Mouse (Mus musculus): ENCODE results near the gene Tbc1d20.
"Not testable (repeated sequence)": the region's sequence is repeated elsewhere in the genome, so short reads cannot be mapped to it uniquely, and the experiment has no call there.

Tbc1d20 gene

GRCm38 (mm10) chr2:152327980-152328379 lies 34.4 kb downstream of the Tbc1d20 start:
- DNase-seq, result no peak

- DNase-seq, result no peak
Observed at GRCm38 (mm10) chr2:152330858-152331423, 37.3 kb downstream of the Tbc1d20 start.

DNA sequence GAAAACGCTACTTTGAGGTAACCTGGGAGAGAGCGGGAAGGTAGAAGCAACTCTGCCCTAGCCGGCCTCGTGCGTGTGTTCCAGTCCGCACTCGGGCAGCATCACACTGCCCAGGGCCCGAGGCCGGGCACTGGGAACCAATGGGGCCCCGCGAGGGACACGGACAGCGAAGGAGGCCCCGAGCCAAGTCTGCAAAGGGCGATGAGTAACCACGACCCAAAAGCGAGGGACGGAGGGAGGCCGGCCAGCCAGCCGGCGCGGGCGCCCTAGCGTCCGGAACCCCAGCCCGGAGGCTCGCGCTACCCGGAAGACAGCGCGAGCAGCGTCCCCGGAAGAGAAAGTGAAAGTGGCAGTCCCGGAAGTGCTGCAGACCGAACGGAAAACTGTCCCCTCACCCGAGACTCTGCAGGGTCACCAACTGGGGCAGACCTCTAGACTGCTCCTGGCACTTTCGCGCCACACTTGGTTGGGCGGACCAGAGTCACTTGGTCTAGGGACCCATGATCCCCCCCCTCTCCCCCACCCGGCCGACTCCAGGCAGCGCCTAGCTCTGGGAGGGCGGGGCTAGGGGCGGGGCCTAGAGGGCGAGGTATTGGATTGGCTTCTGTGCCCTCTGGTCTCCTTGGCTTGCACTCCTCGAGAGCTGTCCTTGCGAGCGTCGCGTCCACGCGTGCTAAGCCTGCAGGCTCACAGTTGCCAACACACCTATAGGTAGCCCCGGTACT lies 38.6 kb downstream of the Tbc1d20 start, which contains the start of gene Rbck1:
TSS of gene Rbck1 (minus strand) at position 553 of the 725 bp plus-strand sequence.
- peak; percentile 75 to 86 for DNase-seq

- DNase-seq, result no peak
Observed at GRCm38 (mm10) chr2:152333345-152334006, 39.8 kb downstream of the Tbc1d20 start.

- DNase-seq, result no peak
Observed at GRCm38 (mm10) chr2:152335289-152335820, 41.7 kb downstream of the Tbc1d20 start.

DNA sequence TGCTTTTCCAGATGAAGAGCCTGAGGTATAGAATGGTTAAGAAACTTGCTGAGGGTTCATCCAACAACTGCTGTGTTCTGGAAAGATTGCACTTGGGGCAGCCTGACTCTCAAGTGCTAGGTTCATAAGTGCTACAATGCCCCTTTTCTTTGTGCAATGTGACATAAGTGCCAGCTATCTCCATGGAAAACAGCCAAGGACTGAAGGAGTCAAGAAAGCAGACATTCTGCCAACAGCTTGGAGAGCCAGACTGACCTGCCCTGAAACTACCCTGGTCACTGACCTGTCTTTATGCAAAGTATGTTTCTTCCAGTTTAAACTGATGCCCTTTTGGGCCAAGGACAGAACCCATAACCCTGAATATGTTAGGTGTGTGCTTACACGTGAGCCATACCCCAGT lies 43.2 kb downstream of the Tbc1d20 start:
- DNase-seq, result no peak

DNA sequence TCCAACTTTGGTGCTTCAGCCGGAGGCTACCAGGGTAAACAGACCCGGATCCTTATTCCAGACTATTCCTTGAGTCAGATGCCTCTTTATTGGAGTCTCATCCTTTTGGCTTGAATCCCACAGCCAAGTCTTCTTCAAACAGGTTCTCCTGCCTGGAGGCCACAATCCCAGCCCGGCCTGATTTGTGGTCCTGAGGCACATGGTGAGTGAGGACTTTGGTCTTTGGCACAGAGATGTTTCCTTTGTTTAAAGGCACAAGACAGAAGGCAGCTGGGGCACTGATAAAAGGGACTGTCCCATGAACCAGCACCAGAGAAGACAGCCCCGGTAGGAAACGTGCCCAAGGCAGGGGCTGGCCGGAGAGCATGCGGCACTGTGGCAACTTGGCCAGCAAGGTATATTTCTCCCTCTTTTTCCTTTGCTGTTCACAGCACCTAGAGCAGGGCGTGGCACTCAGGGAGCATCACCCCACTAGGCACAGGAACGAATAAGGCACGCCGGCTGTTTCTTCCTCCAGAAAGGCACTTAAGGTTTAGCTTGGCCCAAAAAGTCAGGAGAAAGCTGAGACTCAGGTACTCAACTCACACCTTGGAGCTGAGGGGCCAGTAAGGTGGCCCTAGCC lies 44.1 kb downstream of the Tbc1d20 start:
- DNase-seq, result no peak

- DNase-seq, result no peak
Observed at GRCm38 (mm10) chr2:152338319-152338718, 44.7 kb downstream of the Tbc1d20 start.

- no peak for DNase-seq
Observed at GRCm38 (mm10) chr2:152339631-152340179, 46.1 kb downstream of the Tbc1d20 start.

DNA sequence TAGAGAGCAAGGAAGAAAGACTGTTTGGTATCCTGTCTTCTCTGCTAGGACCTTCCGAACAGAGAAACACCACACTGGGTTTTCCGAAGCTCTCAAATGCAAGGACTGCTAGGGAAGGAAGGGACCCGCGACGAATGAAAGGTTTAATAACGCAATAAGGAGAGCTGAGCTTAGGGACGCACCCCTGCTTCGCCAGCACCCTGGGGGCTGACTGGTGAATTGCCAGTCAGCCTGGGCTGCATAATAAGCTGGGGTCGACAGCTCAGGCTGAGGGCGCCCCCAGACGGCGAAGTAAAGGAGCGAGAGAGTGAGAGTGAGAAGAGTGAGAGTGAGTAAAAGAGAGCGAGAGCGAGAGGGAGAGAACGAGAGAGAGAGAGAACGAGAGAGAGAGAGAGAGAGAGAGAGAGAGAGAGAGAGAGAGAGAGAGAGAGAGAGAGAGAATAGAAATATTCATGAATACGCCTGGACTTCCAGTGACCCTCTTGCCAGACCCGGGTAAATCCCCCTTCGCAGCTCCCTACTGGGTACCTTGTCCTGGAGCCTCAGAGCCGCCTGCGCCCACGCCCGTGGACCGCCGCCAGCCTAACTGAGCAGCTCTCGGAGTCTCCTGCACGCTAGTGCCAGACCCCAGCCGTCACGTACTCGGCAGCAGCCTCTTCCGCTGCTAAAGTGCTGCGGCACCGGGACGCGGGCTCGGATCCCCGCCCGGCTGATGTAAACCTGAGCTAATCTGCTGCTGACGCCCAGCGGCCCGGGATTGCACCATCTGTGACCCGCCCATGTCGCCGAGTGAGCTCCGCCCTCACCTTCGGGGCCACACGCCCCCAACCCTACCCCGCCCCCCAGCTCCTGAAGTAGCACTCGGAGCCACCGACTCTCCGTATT lies 49.9 kb downstream of the Tbc1d20 start, which contains the start of gene Trib3:
TSS of gene Trib3 (minus strand) at position 704 of the 885 bp plus-strand sequence.
- DNase-seq, result peak; percentile 75 to 80

DNA sequence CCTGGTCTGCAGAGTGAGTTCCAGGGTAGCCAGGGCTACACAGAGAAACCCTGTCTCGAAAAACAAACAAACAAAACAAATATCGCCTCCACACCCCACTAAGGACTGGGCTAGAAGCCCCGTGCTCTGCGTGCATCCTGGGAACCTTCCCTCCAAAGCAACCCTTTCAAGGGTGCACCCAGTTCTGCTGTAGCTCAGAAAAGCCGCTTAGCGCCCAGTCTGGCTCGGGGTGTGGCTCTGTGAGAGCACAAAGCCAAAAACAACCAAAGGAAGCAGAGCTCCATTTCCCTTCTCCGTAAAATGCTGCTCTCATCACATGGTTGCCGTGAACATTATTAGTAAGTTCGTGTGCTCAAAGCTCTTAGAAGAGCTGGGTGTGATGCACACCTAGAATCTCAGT lies 50.7 kb downstream of the Tbc1d20 start:
- DNase-seq, result no peak

DNA sequence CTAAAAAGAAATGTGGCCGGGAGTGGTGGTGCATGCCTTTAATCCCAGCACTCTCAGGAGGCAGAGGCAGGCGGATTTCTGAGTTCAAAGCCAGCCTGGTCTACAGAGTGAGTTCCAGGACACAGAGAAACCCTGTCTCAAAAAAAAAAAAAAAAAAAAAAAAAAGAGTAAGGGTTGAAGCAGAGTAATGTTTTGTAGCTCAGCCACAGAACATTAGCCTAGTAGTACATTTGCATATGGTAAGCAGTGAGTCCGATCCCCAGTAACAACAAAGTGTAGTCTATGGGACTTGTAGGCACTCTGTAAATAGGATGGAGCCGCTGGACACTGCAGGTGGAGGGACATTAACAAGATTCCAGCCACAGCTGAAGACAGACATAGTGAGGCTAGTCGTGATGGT lies 51.3 kb downstream of the Tbc1d20 start:
- DNase-seq, result no peak

DNA sequence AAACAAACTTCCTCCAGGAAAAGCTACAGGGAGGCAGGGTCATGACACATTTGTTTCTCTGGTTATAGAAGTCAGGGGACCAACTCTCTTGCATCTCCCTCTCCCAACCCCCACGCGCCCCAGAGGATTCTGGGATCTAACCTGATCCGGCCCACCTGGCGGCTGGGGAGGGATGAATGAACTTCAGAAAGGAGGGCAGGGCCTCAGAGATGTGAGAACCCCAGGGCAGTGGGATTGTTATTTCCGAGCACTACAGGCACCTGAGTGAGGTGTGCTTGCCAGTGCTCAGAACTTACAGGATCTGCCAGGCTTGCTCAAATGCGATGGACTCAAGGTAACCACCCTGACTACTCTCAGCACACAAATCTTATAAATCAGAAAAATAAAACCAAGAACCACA lies 51.8 kb downstream of the Tbc1d20 start:
- DNase-seq, result no peak

GRCm38 (mm10) chr2:152346776-152347465 lies 53.3 kb downstream of the Tbc1d20 start:
- no peak for DNase-seq

DNA sequence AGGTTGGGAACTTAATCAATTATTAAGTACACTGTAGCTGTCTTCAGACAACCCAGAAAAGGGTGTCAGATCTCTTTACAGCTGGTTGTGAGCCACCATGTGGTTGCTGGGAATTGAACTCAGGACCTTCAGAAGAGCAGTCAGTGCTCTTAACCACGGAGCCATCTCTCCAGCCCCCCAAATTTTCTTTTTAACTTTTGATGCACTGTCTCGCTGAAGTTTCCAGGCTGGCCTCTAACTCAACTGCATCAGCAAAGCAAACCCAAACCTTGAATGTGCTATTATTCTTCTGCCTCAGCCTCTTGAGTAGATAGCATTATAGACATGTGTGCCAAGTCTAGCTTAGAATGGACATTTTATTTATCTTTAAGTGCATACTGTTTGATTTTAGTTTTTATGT lies 54.1 kb downstream of the Tbc1d20 start:
- no peak for DNase-seq

- no peak for DNase-seq
Observed at GRCm38 (mm10) chr2:152349205-152349604, 55.6 kb downstream of the Tbc1d20 start.

DNA sequence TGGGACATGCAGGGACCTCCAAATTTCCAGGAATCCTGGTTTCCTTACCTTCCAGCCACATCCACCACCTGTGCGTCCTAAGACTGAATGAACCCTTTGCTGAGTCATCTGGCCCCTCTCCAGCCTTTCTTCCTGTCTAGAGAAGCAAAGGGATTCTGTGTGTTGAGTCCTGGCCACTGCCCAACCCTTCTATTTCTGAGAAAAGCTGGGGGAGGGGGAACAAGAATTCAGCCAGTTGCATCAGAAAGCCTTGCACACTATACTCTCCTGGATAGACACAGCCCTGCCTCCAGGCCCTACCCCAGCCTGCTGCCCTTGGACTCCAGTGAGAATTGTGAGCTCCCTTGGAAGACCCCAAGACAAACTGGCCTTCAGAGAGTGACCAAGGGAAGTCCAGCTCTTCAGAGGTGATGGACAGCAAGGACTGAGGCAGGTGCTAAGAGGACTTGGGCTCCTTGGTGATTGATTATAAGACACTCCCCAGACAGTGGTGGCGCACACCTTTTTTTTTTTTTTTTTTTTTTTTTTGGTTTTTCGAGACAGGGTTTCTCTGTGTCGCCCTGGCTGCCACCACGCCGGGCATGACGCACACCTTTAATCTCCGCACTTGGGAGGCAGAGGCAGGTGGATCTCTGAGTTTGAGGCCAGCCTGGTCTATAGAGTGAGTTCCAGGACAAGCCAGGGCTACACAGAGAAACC lies 56.4 kb downstream of the Tbc1d20 start:
- no peak for DNase-seq

- DNase-seq, result no peak
Observed at GRCm38 (mm10) chr2:152357254-152357653, 63.6 kb downstream of the Tbc1d20 start.

DNA sequence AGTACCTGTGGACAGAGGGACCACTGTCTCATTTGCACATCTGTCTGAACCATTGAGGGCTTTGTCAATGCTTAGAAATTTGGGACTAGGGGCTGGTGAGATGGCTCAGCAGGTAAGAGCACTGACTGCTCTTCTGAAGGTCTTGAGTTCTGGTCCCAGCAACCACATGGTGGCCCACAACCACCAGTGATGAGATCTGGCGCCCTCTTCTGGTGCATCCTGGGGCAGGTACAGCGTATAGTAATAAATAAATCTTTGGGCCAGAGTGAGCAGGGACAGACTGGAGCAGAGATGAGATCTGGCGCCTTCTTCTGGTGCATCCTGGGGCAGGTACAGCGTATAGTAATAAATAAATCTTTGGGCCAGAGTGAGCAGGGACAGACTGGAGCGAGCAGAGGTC lies 65.3 kb downstream of the Tbc1d20 start:
- DNase-seq, result not testable (repeated sequence)

DNA sequence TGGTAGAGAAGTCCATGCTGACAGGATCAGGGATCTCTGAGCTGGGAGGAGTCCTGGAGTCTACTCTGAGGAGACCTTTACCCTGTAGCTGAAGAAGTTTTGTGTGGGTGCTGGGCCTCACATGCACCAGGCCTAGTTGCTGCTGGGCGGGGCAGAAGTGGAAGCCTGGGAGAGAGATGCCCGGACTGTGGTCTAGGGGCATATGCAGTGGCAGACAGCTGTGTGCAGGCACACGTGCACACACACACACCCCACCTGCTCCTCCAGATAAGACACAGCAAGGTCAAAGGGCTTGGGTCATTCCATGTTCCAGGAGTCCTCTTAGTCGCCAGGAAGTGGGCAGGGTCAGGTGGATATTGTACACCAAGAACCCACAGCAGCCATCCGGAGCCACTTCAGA lies 66.0 kb downstream of the Tbc1d20 start:
- DNase-seq, result no peak

Data from thymus, adult 18-20 months (tissue).